Mouse (Mus musculus) urinary bladder, postnatal 14 days (tissue): Measurements from ENCODE around the gene Mybpc1.

Experiments
- DNase-seq: peaks from one replicate; pipeline ENCODE4 v3.0.0; 2021; ENCODE audit warnings: low spot score

Gene Mybpc1

GRCm38 (mm10) chr10:88604943-88605342 lies at the start of gene Mybpc1:
Mybpc1 (minus strand) TSS chr10:88605152.
- no peak for DNase-seq

- no peak for DNase-seq
Measured at GRCm38 (mm10) chr10:88645448-88645847, 40.5 kb upstream of the Mybpc1 start.

GRCm38 (mm10) chr10:88631330-88631953 lies 26.5 kb upstream of the Mybpc1 start:
- no peak for DNase-seq

DNA sequence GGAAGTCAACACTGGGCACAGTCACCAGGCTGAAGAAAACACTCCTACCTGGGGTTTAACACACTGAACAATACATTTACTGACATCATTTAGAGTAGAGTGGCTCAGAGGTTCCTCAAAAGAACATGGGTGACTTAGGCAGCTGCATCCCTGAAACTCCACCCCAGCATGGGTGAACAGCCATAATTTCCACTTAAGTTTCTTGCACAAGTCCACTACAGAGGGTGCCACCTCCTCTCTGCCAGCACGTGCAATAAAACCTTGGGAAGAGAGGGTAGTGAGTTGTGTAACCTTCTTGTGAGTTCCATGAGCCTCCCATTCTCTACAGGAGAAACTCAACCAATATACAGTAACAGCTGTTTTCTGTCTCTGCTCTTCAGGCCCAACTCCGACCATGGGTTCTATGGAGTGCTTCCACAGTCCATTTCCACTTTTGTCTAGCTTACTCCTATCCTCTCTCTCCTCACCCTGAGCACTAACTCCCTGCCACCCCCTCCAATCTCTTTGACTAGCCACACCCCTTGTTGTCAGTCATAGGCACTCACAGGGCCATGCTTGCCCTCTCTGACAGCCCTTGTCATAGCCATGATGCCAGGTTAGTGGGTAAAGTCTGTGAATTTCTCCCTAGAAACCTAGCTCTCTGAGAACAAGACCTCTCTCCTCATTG lies 25.8 kb upstream of the Mybpc1 start:
- no peak for DNase-seq

DNA sequence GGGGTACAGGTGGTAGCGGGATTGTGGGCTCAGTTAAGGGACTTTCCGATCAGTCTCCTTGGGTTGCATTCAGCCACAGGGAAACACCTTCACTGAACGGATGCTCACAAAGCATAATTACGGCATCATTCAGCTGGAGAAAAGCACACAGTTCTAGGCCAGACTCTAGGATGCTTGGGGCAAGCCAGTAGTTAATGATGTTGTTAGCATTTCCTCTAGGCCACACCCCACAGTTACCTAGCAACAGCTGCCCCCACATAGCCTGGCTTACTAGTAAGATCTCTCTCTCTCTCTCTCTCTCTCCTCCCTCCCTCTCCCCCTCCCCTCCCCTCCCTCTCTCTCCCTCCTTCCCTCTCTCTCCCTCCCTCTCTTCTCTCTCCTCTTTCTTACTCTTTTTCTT lies 22.1 kb upstream of the Mybpc1 start:
- no peak for DNase-seq

GRCm38 (mm10) chr10:88626176-88626575 lies 21.2 kb upstream of the Mybpc1 start:
- no peak for DNase-seq

- DNase-seq: no peak
Measured at GRCm38 (mm10) chr10:88624300-88624699, 19.3 kb upstream of the Mybpc1 start.

- DNase-seq: no peak
Measured at GRCm38 (mm10) chr10:88622624-88623023, 17.7 kb upstream of the Mybpc1 start.

DNA sequence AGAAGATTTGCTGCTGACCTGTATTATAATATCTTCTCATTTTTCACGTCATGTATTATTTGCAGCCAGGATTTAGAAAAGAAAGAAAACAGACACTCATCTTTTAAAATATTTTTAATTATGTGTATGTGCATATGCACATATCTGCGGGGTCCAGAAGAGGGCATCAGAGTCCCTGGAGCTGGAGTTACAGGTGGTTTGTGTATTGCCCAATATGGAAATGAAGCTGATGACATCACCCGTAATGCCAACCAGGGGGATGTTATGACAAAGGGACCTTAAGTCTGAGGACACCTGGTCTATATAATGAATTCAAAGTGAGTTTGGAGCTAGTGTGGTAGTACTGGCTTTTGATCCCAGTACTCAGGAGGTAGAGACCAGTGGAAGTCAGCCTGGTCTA lies 15.9 kb upstream of the Mybpc1 start:
- DNase-seq: no peak

GRCm38 (mm10) chr10:88613051-88613450 lies 8.1 kb upstream of the Mybpc1 start:
- no peak for DNase-seq

DNA sequence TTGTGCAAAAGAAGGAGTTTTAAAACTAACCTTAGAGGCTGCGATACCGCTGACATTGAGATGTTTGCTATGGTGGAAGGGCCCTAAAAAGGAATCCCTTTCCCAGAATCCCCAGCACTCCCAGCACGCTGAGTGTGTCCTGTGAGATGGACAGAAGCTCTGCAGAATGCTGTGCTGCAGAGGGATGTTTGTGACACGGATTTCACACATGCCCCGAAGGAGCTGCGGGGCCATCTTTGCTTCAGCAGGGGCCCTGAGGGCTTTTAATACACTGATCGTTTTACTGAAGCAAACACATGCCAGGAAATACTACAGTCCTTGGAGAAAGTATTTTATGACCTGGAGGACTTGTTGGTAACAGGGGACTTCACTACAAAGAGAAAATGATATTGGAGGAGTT lies 1.7 kb upstream of the Mybpc1 start:
- DNase-seq: no peak

DNA sequence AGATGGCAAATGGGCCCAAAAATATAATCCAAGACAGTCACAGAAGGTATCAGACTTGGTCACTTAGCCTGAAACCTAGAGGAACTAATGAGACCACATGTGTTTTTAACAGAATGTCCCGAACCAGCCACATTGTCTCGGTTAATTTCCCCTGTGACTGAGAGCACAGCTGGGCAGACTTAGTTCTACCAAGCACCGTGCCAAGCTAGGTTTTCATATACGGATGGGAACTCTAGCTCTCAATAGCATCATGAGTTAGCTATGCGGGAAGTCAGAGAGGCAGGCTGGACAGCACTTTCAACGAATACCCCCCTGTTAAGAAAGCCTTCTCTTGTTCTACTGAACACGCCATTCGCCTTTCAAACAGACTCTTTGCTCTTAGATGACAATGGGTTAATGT lies 1.1 kb upstream of the Mybpc1 start:
- no peak for DNase-seq

GRCm38 (mm10) chr10:88603773-88604172 lies 1.2 kb downstream of the Mybpc1 start:
- DNase-seq: no peak

- no peak for DNase-seq
Measured at GRCm38 (mm10) chr10:88603256-88603655, 1.7 kb downstream of the Mybpc1 start.

GRCm38 (mm10) chr10:88600591-88600990 lies 4.4 kb downstream of the Mybpc1 start:
- DNase-seq: no peak

GRCm38 (mm10) chr10:88592316-88592715 lies 12.6 kb downstream of the Mybpc1 start:
- DNase-seq: no peak

GRCm38 (mm10) chr10:88591042-88591441 lies 13.9 kb downstream of the Mybpc1 start:
- peak; percentile 60 for DNase-seq

GRCm38 (mm10) chr10:88584469-88584868 lies 20.5 kb downstream of the Mybpc1 start:
- DNase-seq: no peak

DNA sequence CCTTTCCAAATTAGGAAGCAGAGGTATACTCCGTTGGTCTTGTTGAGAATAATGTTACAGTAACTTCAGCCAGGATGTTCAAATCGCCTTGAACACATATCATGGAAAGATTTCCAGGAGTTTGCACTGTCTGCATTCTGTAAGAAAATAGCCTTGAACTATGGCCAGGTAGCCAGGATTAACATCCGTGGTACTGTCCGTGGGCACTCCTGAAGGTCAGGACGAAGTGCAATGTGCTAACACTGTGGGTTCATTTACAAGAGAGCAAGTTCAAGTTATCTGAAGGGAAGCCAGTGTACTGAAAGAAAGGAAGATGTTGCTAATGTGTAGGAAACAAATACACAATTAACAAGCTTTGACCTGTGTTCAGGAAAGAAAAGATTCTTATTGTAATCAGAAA lies 24.2 kb downstream of the Mybpc1 start:
- no peak for DNase-seq

GRCm38 (mm10) chr10:88578651-88579050 lies 26.3 kb downstream of the Mybpc1 start:
- no peak for DNase-seq

- DNase-seq: no peak
Measured at GRCm38 (mm10) chr10:88574115-88574635, 30.8 kb downstream of the Mybpc1 start.

DNA sequence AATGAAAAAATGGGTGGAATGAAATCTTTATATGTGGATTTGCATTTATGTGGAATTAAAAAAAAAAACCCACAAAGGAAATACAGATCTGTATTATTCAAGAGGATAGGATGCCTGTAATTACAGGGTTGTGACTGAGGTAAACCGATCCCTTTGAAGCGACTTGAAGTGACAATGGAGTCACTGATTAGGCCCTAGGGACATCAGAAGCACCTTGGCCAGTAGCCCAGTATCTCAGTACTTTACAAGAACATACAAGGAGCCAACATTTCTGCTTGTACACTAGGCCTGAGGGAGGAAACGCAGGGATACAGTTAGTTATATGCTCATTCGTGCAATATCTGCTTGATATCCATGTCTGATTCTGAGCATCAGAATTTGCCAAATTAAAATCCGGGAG lies 32.8 kb downstream of the Mybpc1 start:
- no peak for DNase-seq

GRCm38 (mm10) chr10:88557046-88557445 lies 47.9 kb downstream of the Mybpc1 start:
- DNase-seq: no peak

DNA sequence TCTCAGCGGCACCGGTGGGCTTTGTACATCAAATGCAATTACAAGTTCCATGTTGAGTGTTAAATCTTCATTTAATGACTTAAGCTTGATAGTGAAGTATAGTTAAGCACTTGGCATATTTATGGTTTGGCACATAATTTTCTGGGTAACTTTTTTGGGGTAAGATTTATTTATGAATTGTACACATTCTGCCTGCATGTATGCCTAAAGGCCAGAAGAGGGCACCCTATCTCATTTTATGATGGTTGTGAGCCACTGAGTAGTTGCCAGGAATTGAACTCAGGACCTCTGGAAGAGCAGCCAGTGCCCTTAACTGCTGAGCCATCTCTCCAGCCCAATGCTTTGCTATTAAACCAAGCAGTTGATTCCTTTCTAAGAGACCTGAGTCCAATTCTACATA lies 52.2 kb downstream of the Mybpc1 start:
- no peak for DNase-seq
